Mouse (Mus musculus): ENCODE measurements around the gene Mllt6.
"Not testable (repeated sequence)": the region's sequence is repeated elsewhere in the genome, so short reads cannot be mapped to it uniquely, and the experiment has no call there.

The Mllt6 gene

DNA sequence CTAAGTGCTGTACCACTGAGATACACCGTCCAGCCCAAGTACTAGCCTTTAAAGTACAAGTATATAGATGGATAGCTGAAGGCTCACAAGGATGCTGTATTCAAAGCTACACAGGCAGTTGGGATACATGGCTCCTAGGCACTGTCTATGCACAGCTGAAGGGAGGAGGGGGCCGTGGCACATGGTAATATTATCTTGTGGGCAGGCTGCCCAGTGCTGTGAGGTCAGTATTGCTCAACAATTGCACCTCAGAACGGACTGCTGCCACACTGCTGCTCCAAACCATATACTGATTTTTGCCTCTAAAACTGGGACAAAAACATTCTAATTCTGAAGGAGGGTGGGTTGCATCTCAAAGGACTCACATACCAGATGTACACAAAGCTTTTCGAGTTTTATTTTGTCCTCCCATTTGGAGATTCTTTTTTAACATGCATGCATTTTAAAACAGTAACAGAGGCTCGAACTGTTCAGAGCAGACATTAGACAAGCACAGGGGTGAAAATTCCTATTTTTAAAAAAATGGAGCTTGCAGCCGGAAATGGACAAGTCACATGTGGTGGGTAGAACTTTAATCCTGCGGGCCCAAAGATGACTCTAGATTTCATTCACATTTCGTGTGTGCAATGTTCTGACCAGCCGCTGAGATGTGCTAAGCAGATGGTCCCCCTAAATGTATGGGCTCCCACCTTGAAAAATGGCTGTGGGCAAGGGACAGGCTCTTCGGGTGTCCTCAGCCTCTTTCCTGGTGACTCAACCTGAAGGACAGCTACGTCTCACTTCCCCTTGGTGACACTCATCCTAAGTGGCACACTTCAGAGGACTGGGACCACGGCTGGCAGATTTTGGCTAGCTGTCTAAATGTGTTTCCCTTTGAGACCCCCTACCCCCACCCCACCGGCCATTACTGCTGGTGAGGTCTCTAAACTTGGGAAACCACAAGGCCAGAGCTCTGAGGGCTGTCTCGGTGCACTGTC lies 51.9 kb downstream of the Mllt6 start:
- peak; percentile 65 for DNase-seq (ENCODE audit: low read depth, low spot score)

DNA sequence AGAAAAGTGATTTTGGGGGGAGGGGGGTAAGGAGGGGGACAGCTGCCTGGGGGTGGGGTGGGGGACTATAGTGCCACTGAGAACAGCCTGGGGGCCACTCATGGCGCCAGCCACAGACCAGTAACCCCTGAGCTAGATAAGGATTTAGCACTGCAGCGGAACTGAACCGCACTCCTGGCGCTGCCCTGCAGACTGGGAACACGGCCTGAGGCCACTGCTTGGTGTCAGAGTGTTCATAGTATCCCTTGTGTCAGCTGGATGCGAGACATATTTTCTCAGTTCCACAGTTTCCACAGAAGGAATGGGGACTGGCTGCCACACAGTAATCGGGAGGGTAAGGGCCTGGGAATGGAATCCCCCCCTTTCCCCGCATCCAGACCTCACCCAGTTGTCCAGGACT lies 52.8 kb downstream of the Mllt6 start:
- DNase-seq (ENCODE audit: low read depth, low spot score): no peak

DNA sequence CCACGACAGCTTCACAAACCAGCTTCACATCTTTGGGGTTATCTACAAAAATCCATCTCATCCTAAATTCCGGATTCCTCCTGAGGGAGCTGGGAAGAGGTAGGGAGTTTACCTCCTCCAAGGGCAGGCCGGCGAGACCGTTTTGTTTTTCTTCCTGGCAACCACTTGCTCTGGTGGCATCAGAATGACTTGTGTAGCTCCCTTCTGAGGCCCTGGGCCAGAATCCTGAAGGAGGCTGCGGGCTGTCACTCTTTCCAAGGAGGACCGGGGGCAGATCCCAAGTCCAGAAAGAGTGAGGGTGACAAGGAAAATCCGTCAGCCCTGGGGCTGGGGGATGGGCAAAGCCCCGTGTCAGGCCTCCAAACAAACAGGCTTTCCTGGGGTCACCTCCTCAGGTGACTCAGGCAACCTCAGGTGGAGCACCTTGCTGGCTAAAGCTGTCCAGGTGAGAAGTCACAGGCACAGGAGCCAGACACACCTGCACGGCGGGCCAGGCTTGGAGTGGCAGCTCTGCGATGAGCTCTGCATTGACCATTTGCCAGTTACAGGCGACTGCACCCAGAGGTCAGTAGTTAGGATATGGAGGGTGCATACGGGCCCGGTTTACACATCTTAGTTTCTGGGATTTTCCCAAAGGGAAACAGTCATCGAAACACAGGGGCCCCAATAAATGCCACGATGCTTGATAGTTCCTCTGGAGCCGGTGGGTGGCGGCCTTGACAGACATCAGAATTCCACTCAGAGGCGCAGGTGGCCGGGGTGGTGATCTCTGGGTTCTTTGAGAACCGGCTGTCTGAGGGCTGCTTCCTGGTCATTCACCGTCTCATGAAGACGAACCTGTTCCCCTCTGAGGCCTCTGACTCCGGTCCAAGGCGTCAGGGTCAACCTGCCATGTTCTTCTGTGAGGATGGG lies 54.4 kb downstream of the Mllt6 start:
- DNase-seq (ENCODE audit: low read depth, low spot score): no peak

DNA sequence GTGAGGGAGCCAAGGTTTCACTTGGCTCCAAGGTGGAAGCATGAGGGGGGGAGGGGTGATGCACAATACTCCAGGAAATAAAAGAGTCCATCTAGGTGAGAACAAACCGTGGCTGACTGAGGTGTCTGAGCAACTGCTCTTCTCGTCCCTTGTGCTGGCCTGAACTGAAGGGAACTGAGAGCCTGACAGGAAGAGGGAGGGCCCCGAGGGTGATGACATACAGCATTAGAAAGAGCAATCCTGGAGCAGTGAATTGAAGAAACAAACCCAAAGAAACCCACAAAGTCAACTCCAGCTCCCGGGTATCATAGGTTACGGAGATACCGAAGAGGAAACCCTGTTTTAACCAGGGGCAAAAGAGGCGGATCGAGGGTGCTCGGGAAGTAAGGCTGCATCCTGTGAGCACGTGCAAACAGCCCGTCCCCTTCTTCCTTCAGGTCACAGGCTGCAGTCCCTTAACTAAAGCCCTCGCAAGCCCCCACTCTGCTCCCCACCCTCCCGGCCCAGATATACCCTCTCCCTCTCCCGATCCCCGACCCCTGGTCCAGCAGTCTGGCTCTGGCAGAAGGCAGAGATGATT lies 55.2 kb downstream of the Mllt6 start:
- DNase-seq (ENCODE audit: low read depth, low spot score): no peak

DNA sequence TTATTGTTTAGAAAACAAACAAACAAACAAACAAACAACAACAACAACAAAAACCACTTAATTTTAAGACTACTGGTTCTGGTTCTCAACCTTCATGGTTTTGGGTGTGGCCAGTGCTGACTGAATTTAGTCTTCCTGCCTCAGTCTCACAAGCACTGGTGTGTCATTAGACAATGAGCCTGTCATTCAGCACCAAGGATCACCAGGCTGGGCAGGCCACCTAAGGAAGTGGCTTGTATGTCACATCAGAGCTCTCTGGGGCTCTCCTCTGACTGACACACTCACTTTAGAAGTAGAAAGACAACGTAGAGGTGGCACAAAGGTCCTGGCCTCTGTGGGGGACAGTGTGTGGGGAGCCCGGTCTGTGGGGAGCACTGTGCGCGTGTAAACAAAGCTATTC lies 55.8 kb downstream of the Mllt6 start:
- no peak for DNase-seq (ENCODE audit: low read depth, low spot score)

DNA sequence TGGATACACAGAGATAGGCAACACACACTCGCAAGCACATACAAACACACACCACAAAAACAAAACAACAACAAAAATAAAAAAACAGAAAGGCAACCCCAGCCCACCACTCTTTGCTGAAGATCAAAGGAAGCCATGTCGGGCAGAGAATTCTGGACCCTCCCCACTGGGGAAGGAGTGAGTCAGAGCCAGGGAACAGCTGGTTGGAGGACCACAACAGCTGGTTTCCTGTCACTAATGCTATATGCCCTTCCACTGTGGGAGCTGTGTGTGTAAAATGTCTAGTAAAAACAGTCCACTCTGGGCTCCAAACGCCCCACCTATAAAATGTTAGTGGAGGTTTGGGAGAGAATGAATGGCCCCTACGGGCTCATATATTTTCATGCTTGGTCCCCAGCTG lies 58.1 kb downstream of the Mllt6 start:
- DNase-seq (ENCODE audit: low read depth, low spot score): no peak

DNA sequence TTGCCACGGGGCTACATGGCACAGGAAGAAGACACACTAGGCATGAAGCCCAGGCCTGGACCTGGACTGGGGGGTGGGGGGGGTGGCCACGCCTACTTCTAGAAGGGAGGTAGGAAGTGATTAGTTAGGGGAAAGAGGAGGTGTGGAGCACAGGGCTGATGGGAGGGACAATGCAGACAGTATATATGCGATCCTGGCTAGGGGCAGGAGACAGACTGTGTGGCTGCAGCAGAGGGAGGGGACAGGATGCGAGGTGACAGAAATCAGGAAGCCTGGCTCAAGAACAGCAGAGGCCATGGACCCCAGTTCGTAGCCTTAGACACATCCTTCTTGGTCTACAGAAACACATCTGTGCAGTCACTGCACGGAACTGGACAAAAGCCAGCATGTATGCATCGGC lies 60.5 kb downstream of the Mllt6 start:
- DNase-seq (ENCODE audit: low read depth, low spot score): no peak

DNA sequence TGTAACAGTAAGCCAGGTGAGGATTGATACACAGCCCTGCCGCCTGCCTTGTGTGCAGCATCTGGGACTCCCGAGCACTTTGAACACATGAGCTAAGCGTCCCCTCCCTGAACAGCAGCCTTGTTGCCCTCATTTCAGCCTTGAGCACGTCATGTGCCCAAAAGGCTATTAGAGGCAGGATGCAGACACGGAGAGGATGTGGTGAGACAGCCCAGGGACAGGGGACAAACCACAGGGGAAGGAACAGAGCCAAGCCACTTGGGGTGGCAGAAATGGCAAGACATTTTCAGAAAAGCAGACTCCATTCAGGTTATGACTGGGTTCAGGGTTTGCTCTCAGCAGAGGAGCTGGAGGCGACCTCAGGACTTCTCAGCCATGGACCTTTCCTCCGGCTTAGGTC lies 65.1 kb downstream of the Mllt6 start:
- no peak for DNase-seq (ENCODE audit: low read depth, low spot score)

DNA sequence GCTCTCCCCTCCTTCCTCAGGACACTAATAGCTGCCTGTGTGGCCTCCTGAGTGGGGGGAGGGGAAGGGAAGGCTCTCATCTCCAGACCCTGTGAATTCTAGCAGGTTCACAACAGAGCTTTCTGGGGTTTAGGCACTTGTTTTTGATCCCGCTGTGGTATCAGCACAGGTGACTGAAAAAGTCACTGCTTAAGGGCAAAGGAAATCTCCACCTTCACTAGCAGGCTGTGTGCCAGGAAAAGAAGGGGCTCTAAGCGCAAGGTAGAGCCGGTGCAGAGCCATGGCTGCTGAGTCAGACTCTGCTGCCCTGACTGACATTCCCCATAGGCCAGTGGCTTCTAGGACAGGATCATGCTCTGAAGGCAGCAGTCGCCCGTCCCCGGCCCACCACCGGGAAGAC lies 65.5 kb downstream of the Mllt6 start:
- DNase-seq (ENCODE audit: low read depth, low spot score): no peak

DNA sequence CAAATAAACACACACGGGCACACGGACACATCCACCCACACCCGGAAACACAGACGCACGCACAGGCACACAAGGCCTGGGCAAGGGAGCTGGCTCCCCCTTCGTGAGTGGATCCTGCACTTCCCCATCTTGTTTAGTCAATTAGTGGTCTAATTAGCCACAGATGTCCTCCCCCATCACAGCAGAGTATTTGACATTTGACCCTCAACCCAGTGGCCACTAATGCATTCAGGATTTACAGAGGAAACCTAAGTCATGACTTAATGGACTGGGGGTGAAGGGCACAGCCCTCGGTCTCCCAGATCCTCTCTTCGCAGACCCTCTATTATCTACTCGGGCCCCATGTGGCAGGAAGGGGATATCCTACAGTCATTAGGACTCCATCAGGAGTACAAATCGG lies 70.5 kb downstream of the Mllt6 start:
- no peak for DNase-seq (ENCODE audit: low read depth, low spot score)

DNA sequence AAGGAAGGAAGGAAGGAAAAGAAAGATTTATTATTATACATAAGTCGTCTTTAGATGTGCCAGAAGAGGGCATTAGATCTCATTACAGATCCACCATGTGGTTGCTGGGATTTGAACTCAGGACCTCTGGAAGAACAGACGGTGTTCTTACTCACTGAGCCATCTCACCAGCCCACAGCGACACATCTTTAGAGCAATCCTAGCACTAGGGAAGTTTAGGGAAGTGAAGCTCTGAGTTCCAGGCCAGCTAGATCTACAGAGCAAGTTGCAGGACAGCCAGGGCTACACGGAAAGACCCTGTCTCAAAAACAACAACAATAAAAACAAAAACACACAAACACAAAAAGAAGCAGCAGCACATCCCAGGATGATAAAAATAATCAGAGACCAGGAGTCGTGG lies 71.6 kb downstream of the Mllt6 start:
- DNase-seq (ENCODE audit: low read depth, low spot score): not testable (repeated sequence)

All from telencephalon, adult 2 months (tissue).